Mouse (Mus musculus) spleen, postnatal 36 days (tissue): ENCODE data around the gene Serpina6.
"Not testable (repeated sequence)": the region's sequence is repeated elsewhere in the genome, so short reads cannot be mapped to it uniquely, and the experiment has no call there.

Experiments used
- DNase-seq, 2 experiments: peaks; one replicate each; pipeline ENCODE4 v3.0.0; 2022; ENCODE audit warnings: low spot score in 2 of 2, mixed read lengths in 1 of 2

The Serpina6 gene

DNA sequence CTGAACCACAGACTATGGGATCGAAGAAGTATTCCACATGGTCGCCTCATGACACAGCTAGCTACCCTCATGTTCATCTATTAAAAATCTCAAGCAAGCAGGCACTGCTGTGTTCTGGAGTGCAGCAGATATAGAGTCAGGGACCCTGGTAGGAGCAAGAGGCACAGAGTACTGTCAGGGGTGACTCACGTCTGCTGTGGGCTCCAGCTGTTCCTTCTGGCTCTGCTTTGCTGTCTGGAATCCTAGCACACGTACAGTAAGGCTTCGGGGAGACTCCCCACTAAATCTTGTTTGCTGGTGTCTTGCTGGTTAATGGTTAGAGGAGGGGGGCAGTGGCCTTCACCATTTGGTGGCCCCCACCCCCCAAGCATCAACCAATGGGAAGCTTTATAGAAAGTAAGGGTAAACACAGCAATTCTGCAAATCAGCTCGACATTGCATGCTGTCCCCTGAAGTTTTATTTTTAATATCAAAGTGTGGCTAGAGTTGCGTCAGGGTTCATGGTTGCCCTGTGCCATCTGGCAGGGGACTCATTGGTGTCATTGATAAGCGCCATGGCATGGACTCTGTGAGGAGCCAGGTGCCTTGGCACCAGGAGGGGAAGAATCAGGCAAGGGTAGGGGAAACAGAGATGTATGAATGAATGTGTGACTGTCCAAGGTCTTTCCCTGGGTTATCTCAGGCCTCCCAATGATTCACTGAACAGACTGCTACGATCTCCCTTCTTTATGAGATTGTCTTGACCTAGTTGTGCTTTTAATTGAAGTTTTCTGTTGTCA lies at the start of gene Serpina6:
Gene Serpina6, minus strand, starts transcription at position 365 of the 779 bp plus-strand sequence.
- DNase-seq: no peak

DNA sequence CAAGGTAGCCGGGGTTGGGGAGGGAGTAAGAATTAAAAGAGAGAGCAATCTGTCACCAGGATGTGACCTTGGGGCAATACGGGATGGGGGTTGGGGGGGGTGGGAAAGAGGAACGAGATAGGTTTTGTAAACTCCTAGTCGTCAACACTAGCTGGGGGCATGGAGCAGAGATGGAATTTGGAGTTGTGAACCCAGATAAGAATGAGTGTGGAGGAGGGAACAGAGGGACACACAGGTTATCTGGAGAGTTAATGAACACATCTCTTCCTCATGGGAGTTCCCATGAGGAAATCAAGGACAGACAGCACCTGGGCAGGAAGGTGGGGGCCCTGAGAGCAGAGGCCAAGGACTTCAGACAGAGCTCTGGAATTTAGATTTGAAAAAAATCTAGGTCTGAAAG lies 49.1 kb upstream of the Serpina6 start:
- no peak for DNase-seq

- no peak for DNase-seq
These were observed 48.5 kb upstream of the Serpina6 start for GRCm38 (mm10) chr12:103705547-103705946.

GRCm38 (mm10) chr12:103700144-103700750 lies 43.2 kb upstream of the Serpina6 start:
- no peak for DNase-seq

DNA sequence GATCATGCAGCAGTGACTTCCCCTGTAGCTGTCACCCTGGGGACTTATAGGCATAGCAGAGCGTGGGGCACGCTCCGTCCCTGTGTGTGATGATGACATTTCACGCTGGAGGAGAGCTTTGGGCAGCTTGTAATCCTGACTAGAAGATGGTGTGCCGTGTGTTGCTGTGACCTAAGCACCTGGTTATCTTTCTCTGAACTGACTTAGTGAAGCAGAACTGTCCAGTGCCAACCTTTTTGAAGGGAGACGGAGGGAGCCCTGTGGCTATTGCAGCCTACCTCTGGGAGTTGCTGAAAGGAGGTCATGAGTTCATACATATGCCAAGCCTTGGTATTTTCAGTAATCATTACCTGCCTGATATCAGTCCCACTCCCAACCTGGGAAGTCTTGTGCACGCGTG lies 38.4 kb upstream of the Serpina6 start, which contains the start of gene Serpina1f:
Gene Serpina1f, minus strand, starts transcription at position 101 of the 400 bp plus-strand sequence.
- DNase-seq: no peak

DNA sequence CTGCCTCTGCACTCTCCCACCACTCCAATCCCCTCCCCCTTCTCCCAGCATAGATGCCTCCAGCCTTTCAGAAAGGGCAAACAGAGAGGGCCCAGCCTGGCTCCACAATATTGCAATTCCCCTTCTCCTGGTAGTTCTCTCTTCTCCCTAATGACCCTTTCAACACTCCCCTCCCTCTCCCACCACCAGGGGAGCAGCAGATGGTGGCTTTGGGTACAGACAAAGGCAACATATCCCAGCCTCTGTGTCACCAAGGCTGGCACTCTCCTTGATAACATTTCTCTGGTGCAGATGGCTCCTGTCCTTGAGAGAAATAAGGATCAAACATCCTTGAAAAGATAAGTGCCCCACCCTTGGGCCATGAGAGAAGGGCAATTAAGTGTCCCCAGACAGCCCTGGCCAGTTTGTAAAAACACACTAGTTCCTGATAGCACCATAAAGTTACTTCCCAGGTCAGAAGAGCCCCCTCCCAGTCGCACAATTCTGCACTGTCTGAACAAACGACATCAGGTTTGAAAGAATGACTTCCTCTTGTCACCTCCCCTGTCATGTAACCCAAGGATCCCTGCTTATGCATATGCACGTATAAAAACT lies 31.3 kb upstream of the Serpina6 start:
- DNase-seq: no peak

- DNase-seq: no peak
These were observed 30.0 kb upstream of the Serpina6 start for GRCm38 (mm10) chr12:103687021-103687420.

DNA sequence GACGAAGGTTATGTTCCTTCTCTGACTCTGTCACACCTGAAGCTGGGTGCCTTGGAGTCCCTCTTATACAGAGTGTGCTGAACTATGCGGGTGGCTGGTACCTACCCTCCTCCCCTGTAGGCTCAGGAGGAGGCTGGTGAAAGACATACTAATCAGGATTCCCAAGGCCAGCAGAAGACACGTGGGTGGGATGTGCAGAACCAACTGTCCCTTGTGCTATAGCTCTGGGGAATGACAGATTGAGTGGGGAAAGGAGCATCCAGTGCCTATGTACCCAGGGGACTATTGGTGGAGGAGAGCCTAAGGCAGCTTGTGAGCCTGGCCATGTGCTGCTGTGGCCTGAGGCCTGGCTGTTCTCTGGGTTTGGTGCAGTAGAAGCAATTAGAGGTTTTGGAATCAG lies 29.0 kb upstream of the Serpina6 start:
- DNase-seq: no peak

- no peak for DNase-seq
These were observed 28.4 kb upstream of the Serpina6 start for GRCm38 (mm10) chr12:103685386-103685785.

GRCm38 (mm10) chr12:103683775-103684174 lies 26.8 kb upstream of the Serpina6 start:
- no peak for DNase-seq

GRCm38 (mm10) chr12:103681739-103682138 lies 24.7 kb upstream of the Serpina6 start:
- no peak for DNase-seq

DNA sequence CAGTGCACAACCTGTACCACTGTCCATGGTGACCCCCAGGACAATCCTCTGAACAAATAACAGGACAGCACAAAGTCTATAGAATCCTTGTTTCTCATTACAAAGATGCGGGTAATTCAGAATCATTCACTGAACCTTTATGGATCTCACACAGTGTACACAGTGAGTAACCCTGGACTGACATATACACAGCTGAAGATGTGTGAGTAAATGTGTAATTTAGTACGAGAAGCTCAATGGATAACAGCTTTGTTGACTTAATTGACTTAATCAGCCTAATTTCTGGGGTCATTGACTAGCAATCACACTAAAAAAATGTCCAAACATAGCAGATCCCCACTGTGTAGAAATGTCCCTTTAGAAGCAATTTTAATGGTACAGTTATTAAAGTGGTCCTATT lies 24.2 kb upstream of the Serpina6 start:
- no peak for DNase-seq

DNA sequence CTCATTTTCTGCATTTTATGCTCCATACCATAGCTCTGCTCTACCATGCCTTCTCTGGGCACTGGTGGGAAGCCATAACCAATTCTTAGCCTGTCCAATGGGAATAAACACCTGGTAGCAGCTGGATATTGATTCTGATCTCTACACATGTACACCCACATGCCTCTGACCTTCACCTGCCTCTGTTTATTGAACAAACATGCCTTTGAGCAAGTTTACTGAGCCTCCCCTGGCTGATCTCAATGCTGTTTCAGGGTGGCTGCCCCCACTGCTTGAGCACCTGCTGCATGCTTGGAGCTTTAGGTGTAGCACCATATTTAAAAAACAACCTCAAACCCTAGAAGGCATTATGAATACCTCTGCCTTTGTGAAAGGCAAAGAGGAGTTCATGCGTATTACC lies 22.8 kb upstream of the Serpina6 start:
- DNase-seq: not testable (repeated sequence)

- no peak for DNase-seq
These were observed 19.0 kb upstream of the Serpina6 start, which contains the start of gene Serpina16 for GRCm38 (mm10) chr12:103676039-103676438. TSS of gene Serpina16 (minus strand) at chr12:103676139.

- no peak for DNase-seq
These were observed 16.2 kb upstream of the Serpina6 start for GRCm38 (mm10) chr12:103673179-103673578.

GRCm38 (mm10) chr12:103671483-103671882 lies 14.5 kb upstream of the Serpina6 start:
- no peak for DNase-seq

DNA sequence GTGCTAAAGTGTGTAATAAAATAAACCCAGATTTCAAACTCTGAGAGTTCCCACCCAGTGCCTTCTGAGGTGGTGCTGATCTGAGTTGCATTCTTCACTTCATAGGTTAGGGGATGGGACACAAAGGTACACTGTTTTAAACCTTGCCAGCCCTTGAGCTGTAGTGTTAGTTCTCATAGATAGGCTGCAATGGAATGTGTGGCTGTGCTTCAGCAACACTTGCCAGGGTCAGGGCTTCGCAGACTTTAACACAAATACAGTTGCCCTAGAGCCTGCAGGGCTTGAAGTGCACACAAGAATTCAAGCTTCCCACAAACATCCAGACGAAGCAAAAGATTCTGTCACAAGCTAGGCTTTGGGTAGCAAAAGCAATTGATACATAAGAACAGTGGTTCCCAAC lies 14.0 kb upstream of the Serpina6 start:
- DNase-seq: no peak

GRCm38 (mm10) chr12:103670344-103670743 lies 13.3 kb upstream of the Serpina6 start:
- no peak for DNase-seq

- no peak for DNase-seq
These were observed 8.3 kb upstream of the Serpina6 start for GRCm38 (mm10) chr12:103665286-103665685.

GRCm38 (mm10) chr12:103662053-103662452 lies 5.0 kb upstream of the Serpina6 start:
- DNase-seq: not testable (repeated sequence)

DNA sequence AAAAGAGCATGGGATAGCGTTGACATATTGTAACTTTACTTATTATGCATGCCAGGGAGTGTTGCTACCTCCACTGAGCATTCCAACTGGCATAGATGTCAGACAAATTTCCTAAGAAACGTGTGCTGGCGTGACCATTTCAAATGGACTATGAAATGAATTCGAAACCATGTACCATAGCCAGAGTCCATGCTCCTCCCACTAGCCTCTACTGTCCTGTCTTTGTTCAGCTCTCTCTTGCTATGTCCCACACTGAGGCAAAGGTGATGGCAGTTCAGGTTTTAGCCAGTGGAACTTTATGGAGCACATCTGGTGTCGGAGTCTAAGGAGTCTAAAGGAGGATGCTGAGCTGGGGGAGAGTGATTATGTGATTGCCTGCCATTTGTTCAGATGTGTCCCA lies 3.1 kb upstream of the Serpina6 start:
- DNase-seq: no peak

DNA sequence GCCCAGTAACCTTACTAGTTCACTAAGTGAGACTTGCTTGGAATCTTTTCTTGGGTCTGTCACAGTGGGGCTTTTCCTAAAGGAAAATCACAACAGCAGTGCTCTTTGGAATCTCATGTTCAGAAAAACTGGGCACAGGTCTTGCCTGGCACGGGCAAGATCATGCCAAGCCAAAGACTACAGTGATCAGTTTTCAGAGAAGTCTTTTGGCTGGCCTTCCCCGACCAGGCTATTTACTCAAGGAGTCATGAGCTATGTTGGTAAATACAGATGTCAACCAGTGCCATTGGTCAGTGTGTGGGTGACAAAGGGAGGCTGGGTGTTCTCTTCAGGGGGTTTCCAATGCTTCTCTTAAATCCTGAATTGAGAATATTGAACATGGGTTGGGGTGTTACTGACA lies 2.2 kb upstream of the Serpina6 start:
- DNase-seq: no peak

DNA sequence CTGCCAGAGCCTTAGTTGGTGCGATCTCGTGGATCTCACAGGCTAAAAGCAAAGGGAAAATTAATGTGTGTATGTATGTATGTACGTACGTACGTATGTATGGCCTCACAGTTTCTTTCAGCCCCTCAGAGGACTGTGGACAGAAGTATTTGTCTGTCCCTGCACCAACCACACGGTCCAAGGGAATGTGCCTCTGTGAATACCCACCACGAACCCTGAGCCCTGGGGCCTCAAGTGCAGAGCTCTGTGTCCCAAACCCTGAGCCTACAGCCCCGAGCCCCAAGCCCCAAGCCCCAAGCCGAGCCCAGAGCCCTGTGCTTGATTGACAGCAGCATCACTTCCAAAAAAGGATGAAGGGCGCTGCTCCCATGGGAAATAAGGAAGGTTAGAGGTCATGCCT lies 979 bp upstream of the Serpina6 start:
- DNase-seq: no peak
